Mouse (Mus musculus): Measurements from ENCODE around the gene D430041D05Rik. TPM values are rescaled to one million over a fixed set of nuclear protein-coding genes. Genes with fewer than 3 reads are reported as not detected.

D430041D05Rik gene
- total and polyA plus RNA-seq, 3 experiments: not detected

- no peak overlapping the region for H3K9ac ChIP-seq (ENCODE audit: insufficient read depth, low read depth)
- H3K79me2 ChIP-seq (replicated peaks; ENCODE audit: control insufficient read depth, extremely low read depth, insufficient read depth, poor library complexity, severe bottlenecking): no peaks in the 10 kb centered on the region
- no peaks in the 10 kb centered on the region for H3K27me3 ChIP-seq (replicated peaks)
- DNase-seq (ENCODE audit: extremely low read depth): no peak
- H3K4me1 ChIP-seq (ENCODE audit: control insufficient read depth in 1 of 2, insufficient read depth in 2 of 2): 0 out of 4 replicates have a peak, but pooled peaks cover 0 to 4% of the 10 kb centered on the region in 2 experiments
- H3K27ac ChIP-seq (ENCODE audit: insufficient read depth, low read depth): no peak overlapping the region
- no peak overlapping the region for H3K4me3 ChIP-seq (replicated peaks in 1 of 3; ENCODE audit: low read depth in 2 of 3, low read length in 2 of 3, poor library complexity in 1 of 3)
- dilution Hi-C loops (cut with MboI; ENCODE audit: extremely low pct_ligation_motif_present, extremely low pct_unique_long_range_greater_than_20kb, low sequenced_read_pairs) (no loop called here), in situ Hi-C loops (cut with MboI; ENCODE audit: low pct_ligation_motif_present, low pct_unique_long_range_greater_than_20kb, low sequenced_read_pairs) (no loop called here)
- no peaks in the 10 kb centered on the region for H3K36me3 ChIP-seq (replicated peaks in 1 of 2; ENCODE audit: control insufficient read depth in 1 of 2, insufficient read depth in 1 of 2, low read length in 1 of 2)
- H3K4me2 ChIP-seq (ENCODE audit: insufficient read depth, low read depth, poor library complexity, severe bottlenecking): no peak overlapping the region
- TF ChIP-seq POLR2A (IDR thresholded peaks at IDR 0.05; ENCODE audit: low read depth, low read length) (no peak), NRF1 (IDR thresholded peaks at IDR 0.05; ENCODE audit: low read depth, low read length) (no peak), ZC3H11A (IDR thresholded peaks at IDR 0.05; ENCODE audit: low read depth, low read length) (no peak), CTCF (conservative IDR thresholded peaks at IDR 0.05 in 1 of 2, IDR thresholded peaks at IDR 0.05 in 1 of 2; ENCODE audit: low read depth in 2 of 2, low read length in 2 of 2) (no peak), ZMIZ1 (IDR thresholded peaks at IDR 0.05; ENCODE audit: low read depth, low read length) (no peak), GABPA (IDR thresholded peaks at IDR 0.05; ENCODE audit: insufficient replicate concordance, low read depth, low read length) (no peak), USF1 (IDR thresholded peaks at IDR 0.05; ENCODE audit: low read depth, low read length) (no peak), USF2 (conservative IDR thresholded peaks at IDR 0.05; ENCODE audit: low read depth, low read length) (no peak), E2F4 (IDR thresholded peaks at IDR 0.05; ENCODE audit: insufficient replicate concordance, low read depth, low read length) (no peak), TBP (conservative IDR thresholded peaks at IDR 0.05; ENCODE audit: low read depth, low read length) (no peak), BHLHE40 (IDR thresholded peaks at IDR 0.05; ENCODE audit: low read depth, low read length) (no peak), MAFK (IDR thresholded peaks at IDR 0.05; ENCODE audit: insufficient replicate concordance, low read length) (no peak), TCF12 (IDR thresholded peaks at IDR 0.05; ENCODE audit: low read depth, low read length) (no peak), KAT2A (IDR thresholded peaks at IDR 0.05; ENCODE audit: insufficient replicate concordance, low read length) (no peak), JUN (IDR thresholded peaks at IDR 0.05; ENCODE audit: insufficient read depth, low read depth, low read length) (no peak), MYC (IDR thresholded peaks at IDR 0.05; ENCODE audit: low read depth, low read length) (no peak), NELFE (IDR thresholded peaks at IDR 0.05; ENCODE audit: low read depth, low read length) (no peak), MAZ (IDR thresholded peaks at IDR 0.05; ENCODE audit: low read depth, low read length) (no peak)
- H3K9me3 ChIP-seq (replicated peaks; ENCODE audit: low read length): no peaks in the 10 kb centered on the region
Measured at GRCm38 (mm10) chr2:104356531-104356930, 54.3 kb downstream of the D430041D05Rik start.

GRCm38 (mm10) chr2:104354117-104354516, 56.7 kb downstream of the D430041D05Rik start:
- H3K27ac ChIP-seq (ENCODE audit: insufficient read depth, low read depth): no peak overlapping the region
- H3K36me3 ChIP-seq (replicated peaks in 1 of 2; ENCODE audit: control insufficient read depth in 1 of 2, insufficient read depth in 1 of 2, low read length in 1 of 2): no peaks in the 10 kb centered on the region
- no peak overlapping the region for H3K9ac ChIP-seq (ENCODE audit: insufficient read depth, low read depth)
- H3K9me3 ChIP-seq (replicated peaks; ENCODE audit: low read length): no peaks in the 10 kb centered on the region
- in situ Hi-C loops (cut with MboI; ENCODE audit: low pct_ligation_motif_present, low pct_unique_long_range_greater_than_20kb, low sequenced_read_pairs) (no loop called here), dilution Hi-C loops (cut with MboI; ENCODE audit: extremely low pct_ligation_motif_present, extremely low pct_unique_long_range_greater_than_20kb, low sequenced_read_pairs) (no loop called here)
- H3K4me3 ChIP-seq (replicated peaks in 1 of 3; ENCODE audit: low read depth in 2 of 3, low read length in 2 of 3, poor library complexity in 1 of 3): no peak overlapping the region
- H3K79me2 ChIP-seq (replicated peaks; ENCODE audit: control insufficient read depth, extremely low read depth, insufficient read depth, poor library complexity, severe bottlenecking): no peaks in the 10 kb centered on the region
- H3K4me2 ChIP-seq (ENCODE audit: insufficient read depth, low read depth, poor library complexity, severe bottlenecking): no peak overlapping the region
- no peaks in the 10 kb centered on the region for H3K4me1 ChIP-seq (ENCODE audit: control insufficient read depth in 1 of 2, insufficient read depth in 2 of 2)
- no peaks in the 10 kb centered on the region for H3K27me3 ChIP-seq (replicated peaks)
- TF ChIP-seq TBP (conservative IDR thresholded peaks at IDR 0.05; ENCODE audit: low read depth, low read length): no peak
- TF ChIP-seq NELFE (IDR thresholded peaks at IDR 0.05; ENCODE audit: low read depth, low read length): no peak
- TF ChIP-seq E2F4 (IDR thresholded peaks at IDR 0.05; ENCODE audit: insufficient replicate concordance, low read depth, low read length): no peak
- TF ChIP-seq IRF4 (IDR thresholded peaks at IDR 0.05; ENCODE audit: low read depth, low read length): no peak
- TF ChIP-seq JUND (conservative IDR thresholded peaks at IDR 0.05; ENCODE audit: low read depth, low read length): no peak
- no peak for TF ChIP-seq JUN (IDR thresholded peaks at IDR 0.05; ENCODE audit: insufficient read depth, low read depth, low read length)
- TF ChIP-seq USF2 (conservative IDR thresholded peaks at IDR 0.05; ENCODE audit: low read depth, low read length): no peak
- TF ChIP-seq NRF1 (IDR thresholded peaks at IDR 0.05; ENCODE audit: low read depth, low read length): no peak
- TF ChIP-seq RCOR1 (conservative IDR thresholded peaks at IDR 0.05; ENCODE audit: low read depth, low read length): no peak
- TF ChIP-seq BHLHE40 (IDR thresholded peaks at IDR 0.05; ENCODE audit: low read depth, low read length): no peak
- no peak for TF ChIP-seq PAX5 (IDR thresholded peaks at IDR 0.05; ENCODE audit: low read length)
- TF ChIP-seq EP300 (IDR thresholded peaks at IDR 0.05; ENCODE audit: low read length): no peak
- no peak for TF ChIP-seq MEF2A (IDR thresholded peaks at IDR 0.05; ENCODE audit: borderline replicate concordance, low read depth, low read length)
- TF ChIP-seq CTCF (conservative IDR thresholded peaks at IDR 0.05 in 1 of 2, IDR thresholded peaks at IDR 0.05 in 1 of 2; ENCODE audit: low read depth in 2 of 2, low read length in 2 of 2): no peak
- TF ChIP-seq USF1 (IDR thresholded peaks at IDR 0.05; ENCODE audit: low read depth, low read length): no peak
- TF ChIP-seq HCFC1 (IDR thresholded peaks at IDR 0.05; ENCODE audit: low read depth, low read length): no peak
- no peak for TF ChIP-seq SMC3 (IDR thresholded peaks at IDR 0.05; ENCODE audit: low read depth, low read length)
- TF ChIP-seq ETS1 (conservative IDR thresholded peaks at IDR 0.05; ENCODE audit: low read depth, low read length): no peak
- DNase-seq (ENCODE audit: extremely low read depth): no peak
